Mouse (Mus musculus) yolk sac, embryonic 10.5 days (tissue): ENCODE measurements at regions not wholly inside any gene's neighbourhood (a gene's known extent, or its start where the extent isn't known, plus 50 kb on each side); places are given as distances from the start of the nearest gene placed in this dataset.

Source experiments
- DNase-seq: peaks from one replicate; pipeline ENCODE4 v3.0.0-alpha.2; 2017; ENCODE audit warnings: low spot score

GRCm38 (mm10) chr10:27995035-27995399 lies 79.6 kb upstream of the Ptprk start:
- no peak for DNase-seq

GRCm38 (mm10) chr10:28010756-28011155 lies 63.9 kb upstream of the Ptprk start:
- DNase-seq, result no peak

DNA sequence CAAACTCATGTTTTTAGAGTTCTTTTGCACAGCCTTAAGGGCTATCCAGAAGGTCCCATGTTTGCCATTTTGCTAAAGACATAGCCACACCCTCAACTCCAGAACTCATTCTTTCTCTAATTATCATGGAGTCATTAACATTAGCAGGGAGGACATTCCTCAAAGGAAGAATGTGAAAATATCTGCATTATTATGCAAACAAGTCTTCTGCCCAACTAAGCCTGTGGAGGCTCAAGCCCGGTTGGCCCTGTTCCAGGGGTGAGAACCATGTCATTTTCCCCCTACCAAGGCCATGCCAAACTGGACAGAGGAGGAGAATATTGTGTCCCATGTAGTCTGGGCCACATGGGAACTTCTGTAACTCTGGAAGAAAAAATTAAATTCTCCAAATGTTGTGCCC lies 62.5 kb upstream of the Ptprk start:
- no peak for DNase-seq

DNA sequence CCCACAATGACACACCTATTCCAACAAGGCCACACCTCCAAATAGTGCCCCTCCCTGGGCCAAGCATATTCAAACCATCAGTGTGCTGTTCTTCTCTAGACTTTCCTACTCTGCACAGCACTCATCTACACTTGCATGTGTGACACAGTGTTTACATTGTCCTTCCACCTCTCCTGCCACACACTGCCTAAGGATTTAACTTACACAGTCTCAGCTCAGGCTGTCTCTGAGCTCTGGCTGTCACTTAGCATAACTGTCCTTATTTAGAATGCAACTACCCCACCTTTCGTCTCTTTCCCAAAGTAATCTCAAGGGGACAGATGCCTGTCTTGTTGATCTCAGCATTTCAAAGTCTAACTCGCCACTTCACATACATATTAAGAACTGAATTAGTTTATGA lies 61.2 kb upstream of the Ptprk start:
- DNase-seq, result no peak

- DNase-seq, result no peak
Observed at GRCm38 (mm10) chr10:28014306-28014825, 60.3 kb upstream of the Ptprk start.
